Mouse (Mus musculus): Measurements from ENCODE around the gene Stab1. TPM values are rescaled to one million over a fixed set of nuclear protein-coding genes. Genes with fewer than 3 reads are reported as not detected.

Stab1 gene
- polyA plus RNA-seq, 1 experiment from 2014 or later, result 0.74 TPM

- ChIA-PET CTCF (no interaction called here), POLR2A (no interaction called here)
- no peaks in the 10 kb centered on the region for H3K27me3 ChIP-seq
- TF ChIP-seq CTCF (IDR thresholded peaks at IDR 0.05), result no peak
- in situ Hi-C loops (cut with MboI; ENCODE audit: low pct_unique_long_range_greater_than_20kb), result no loop called here
- ATAC-seq, result no peak
- no peak for DNase-seq (ENCODE audit: low read depth, low spot score)
Measured at GRCm38 (mm10) chr14:31140141-31140540, 28.3 kb downstream of the Stab1 start.

GRCm38 (mm10) chr14:31139666-31140065, 28.8 kb downstream of the Stab1 start:
- H3K27me3 ChIP-seq, result no peaks in the 10 kb centered on the region
- no peak for TF ChIP-seq CTCF (IDR thresholded peaks at IDR 0.05)
- POLR2A ChIA-PET, result no interaction called here
- no peak for ATAC-seq
- no peak for DNase-seq (ENCODE audit: low read depth, low spot score)
- in situ Hi-C loops (cut with MboI; ENCODE audit: low pct_unique_long_range_greater_than_20kb), result no loop called here
- CTCF ChIA-PET, result no interaction called here

- ChIA-PET CTCF (no interaction called here), POLR2A (no interaction called here)
- H3K27me3 ChIP-seq, result no peaks in the 10 kb centered on the region
- ATAC-seq (no peak), DNase-seq (ENCODE audit: low read depth, low spot score) (no peak)
- TF ChIP-seq CTCF (IDR thresholded peaks at IDR 0.05), result no peak
- in situ Hi-C loops (cut with MboI; ENCODE audit: low pct_unique_long_range_greater_than_20kb), result no loop called here
Measured at GRCm38 (mm10) chr14:31138897-31139429, 29.5 kb downstream of the Stab1 start.

GRCm38 (mm10) chr14:31138219-31138896, 30.1 kb downstream of the Stab1 start:
- H3K27me3 ChIP-seq, result no peaks in the 10 kb centered on the region
- in situ Hi-C loops (cut with MboI; ENCODE audit: low pct_unique_long_range_greater_than_20kb), result no loop called here
- ChIA-PET POLR2A (no interaction called here), CTCF (no interaction called here)
- DNase-seq (ENCODE audit: low read depth, low spot score) (no peak), ATAC-seq (no peak)
- TF ChIP-seq CTCF (IDR thresholded peaks at IDR 0.05), result no peak

GRCm38 (mm10) chr14:31137791-31138190, 30.6 kb downstream of the Stab1 start:
- no peaks in the 10 kb centered on the region for H3K27me3 ChIP-seq
- ChIA-PET POLR2A (no interaction called here), CTCF (no interaction called here)
- no peak for ATAC-seq
- no peak for TF ChIP-seq CTCF (IDR thresholded peaks at IDR 0.05)
- DNase-seq (ENCODE audit: low read depth, low spot score), result no peak
- in situ Hi-C loops (cut with MboI; ENCODE audit: low pct_unique_long_range_greater_than_20kb), result no loop called here

- no peak for ATAC-seq
- DNase-seq (ENCODE audit: low read depth, low spot score), result no peak
- in situ Hi-C loops (cut with MboI; ENCODE audit: low pct_unique_long_range_greater_than_20kb), result no loop called here
- H3K27me3 ChIP-seq, result no peaks in the 10 kb centered on the region
- POLR2A ChIA-PET, result no interaction called here
- CTCF ChIA-PET, result no interaction called here
- no peak for TF ChIP-seq CTCF (IDR thresholded peaks at IDR 0.05)
Measured at GRCm38 (mm10) chr14:31137281-31137595, 31.2 kb downstream of the Stab1 start.

GRCm38 (mm10) chr14:31136411-31137280, 31.8 kb downstream of the Stab1 start:
- no peak for TF ChIP-seq CTCF (IDR thresholded peaks at IDR 0.05)
- DNase-seq (ENCODE audit: low read depth, low spot score) (no peak), ATAC-seq (no peak)
- H3K27me3 ChIP-seq, result no peaks in the 10 kb centered on the region
- CTCF ChIA-PET, result no interaction called here
- in situ Hi-C loops (cut with MboI; ENCODE audit: low pct_unique_long_range_greater_than_20kb), result no loop called here
- POLR2A ChIA-PET, result no interaction called here

- no peaks in the 10 kb centered on the region for H3K27me3 ChIP-seq
- DNase-seq (ENCODE audit: low read depth, low spot score) (no peak), ATAC-seq (no peak)
- ChIA-PET CTCF (no interaction called here), POLR2A (no interaction called here)
- in situ Hi-C loops (cut with MboI; ENCODE audit: low pct_unique_long_range_greater_than_20kb), result no loop called here
- TF ChIP-seq CTCF (IDR thresholded peaks at IDR 0.05), result no peak
Measured at GRCm38 (mm10) chr14:31135495-31136410, 32.7 kb downstream of the Stab1 start.

- H3K27me3 ChIP-seq, result no peaks in the 10 kb centered on the region
- no peak for TF ChIP-seq CTCF (IDR thresholded peaks at IDR 0.05)
- POLR2A ChIA-PET, result no interaction called here
- ATAC-seq (no peak), DNase-seq (ENCODE audit: low read depth, low spot score) (no peak)
- CTCF ChIA-PET, result no interaction called here
- in situ Hi-C loops (cut with MboI; ENCODE audit: low pct_unique_long_range_greater_than_20kb), result loop anchor here (5.0 kb wide), 1 partner anchor 53 kb away; no protein-coding TSS in a partner anchor
Measured at GRCm38 (mm10) chr14:31134015-31135000, 34.1 kb downstream of the Stab1 start.
